Mouse (Mus musculus): ENCODE results near the gene Mettl26. TPM values are rescaled to one million over a fixed set of nuclear protein-coding genes. Genes with fewer than 3 reads are reported as not detected.

Gene Mettl26
- 60.7 and 67.0 TPM in 2 replicates for polyA plus RNA-seq (2012; ENCODE audit: low replicate concordance)

GRCm38 (mm10) chr17:25874721-25875170 is at the start of gene Mettl26:
TSS of gene Mettl26 (plus strand) at chr17:25875074.

GRCm38 (mm10) chr17:25828712-25829557 is 45.9 kb upstream of the Mettl26 start, which contains the start of gene Jmjd8:
TSS of gene Jmjd8 (plus strand) at chr17:25828867.

GRCm38 (mm10) chr17:25833291-25833663 is 41.6 kb upstream of the Mettl26 start, which contains the start of gene Stub1:
TSS of gene Stub1 (minus strand) at chr17:25833404.

GRCm38 (mm10) chr17:25837076-25837410 is 37.8 kb upstream of the Mettl26 start, which contains the start of gene Rhbdl1:
TSS of gene Rhbdl1 (minus strand) at chr17:25837295.

GRCm38 (mm10) chr17:25841117-25841880 is 33.6 kb upstream of the Mettl26 start, which contains the start of gene Gm20683:
TSS of gene Gm20683 (minus strand) at chr17:25841763.

GRCm38 (mm10) chr17:25844396-25844901 is 30.4 kb upstream of the Mettl26 start, which contains the start of gene Rhot2:
TSS of gene Rhot2 (minus strand) at chr17:25844851.

GRCm38 (mm10) chr17:25860832-25861703 is 13.8 kb upstream of the Mettl26 start, which contains the start of gene Wdr90:
TSS of gene Wdr90 (minus strand) at chr17:25861501.

GRCm38 (mm10) chr17:25868601-25869191 is 6.2 kb upstream of the Mettl26 start, which contains the start of gene Mcrip2:
TSS of gene Mcrip2 (minus strand) at chr17:25868764.

GRCm38 (mm10) chr17:25880196-25880910 is 5.5 kb downstream of the Mettl26 start, which contains the start of gene Wfikkn1:
TSS of gene Wfikkn1 (minus strand) at chr17:25880858.

GRCm38 (mm10) chr17:25919144-25919785 is 44.4 kb downstream of the Mettl26 start, which contains the start of gene Rab40c:
TSS of gene Rab40c (minus strand) at chr17:25919727.

Other genes with a start within 250 kb of the Mettl26 start
- not detected in 2 replicates for gene Gng13, start 157.9 kb upstream of the Mettl26 start, polyA plus RNA-seq (2012; ENCODE audit: low replicate concordance)
- gene Chtf18, start 147.7 kb upstream of the Mettl26 start, polyA plus RNA-seq (2012; ENCODE audit: low replicate concordance): 57.7 and 72.3 TPM in 2 replicates
- gene Rpusd1, start 147.4 kb upstream of the Mettl26 start, polyA plus RNA-seq (2012; ENCODE audit: low replicate concordance): 64.2 and 71.2 TPM in 2 replicates
- not detected in 2 replicates for gene Mslnl, start 139.0 kb upstream of the Mettl26 start, polyA plus RNA-seq (2012; ENCODE audit: low replicate concordance)
- 0.22 and 0.53 TPM in 2 replicates for gene Msln, start 120.7 kb upstream of the Mettl26 start, polyA plus RNA-seq (2012; ENCODE audit: low replicate concordance)
- gene Narfl, start 101.3 kb upstream of the Mettl26 start, polyA plus RNA-seq (2012; ENCODE audit: low replicate concordance): 11.2 and 16.9 TPM in 2 replicates
- 11.2 and 11.4 TPM in 2 replicates for gene Haghl, start 89.4 kb upstream of the Mettl26 start, polyA plus RNA-seq (2012; ENCODE audit: low replicate concordance)
- gene Ccdc78, start 88.5 kb upstream of the Mettl26 start, polyA plus RNA-seq (2012; ENCODE audit: low replicate concordance): not detected in 2 replicates
- gene Fam173a, start 82.2 kb upstream of the Mettl26 start, polyA plus RNA-seq (2012; ENCODE audit: low replicate concordance): 9.0 and 19.8 TPM in 2 replicates
- not detected in 2 replicates for gene AC134908.4, start 79.4 kb upstream of the Mettl26 start, polyA plus RNA-seq (2012; ENCODE audit: low replicate concordance)
- 158 and 177 TPM in 2 replicates for gene Metrn, start 77.9 kb upstream of the Mettl26 start, polyA plus RNA-seq (2012; ENCODE audit: low replicate concordance)
- gene Fbxl16, start 66.0 kb upstream of the Mettl26 start, polyA plus RNA-seq (2012; ENCODE audit: low replicate concordance): 0.28 and 0.61 TPM in 2 replicates
- gene Wdr24, start 51.4 kb upstream of the Mettl26 start, polyA plus RNA-seq (2012; ENCODE audit: low replicate concordance): 2.6 and 13.2 TPM in 2 replicates
- gene Jmjd8, start 46.2 kb upstream of the Mettl26 start, polyA plus RNA-seq (2012; ENCODE audit: low replicate concordance): 2.6 and 6.8 TPM in 2 replicates
- 52.2 and 64.9 TPM in 2 replicates for gene Stub1, start 41.7 kb upstream of the Mettl26 start, polyA plus RNA-seq (2012; ENCODE audit: low replicate concordance)
- gene Rhbdl1, start 37.8 kb upstream of the Mettl26 start, polyA plus RNA-seq (2012; ENCODE audit: low replicate concordance): 2.4 and 3.7 TPM in 2 replicates
- 12.7 and 16.5 TPM in 2 replicates for gene Gm20683, start 33.3 kb upstream of the Mettl26 start, polyA plus RNA-seq (2012; ENCODE audit: low replicate concordance)
- 134 and 279 TPM in 2 replicates for gene Rhot2, start 30.2 kb upstream of the Mettl26 start, polyA plus RNA-seq (2012; ENCODE audit: low replicate concordance)
- 22.8 and 33.0 TPM in 2 replicates for gene Wdr90, start 13.6 kb upstream of the Mettl26 start, polyA plus RNA-seq (2012; ENCODE audit: low replicate concordance)
- gene Mcrip2, start 6.3 kb upstream of the Mettl26 start, polyA plus RNA-seq (2012; ENCODE audit: low replicate concordance): 164 and 319 TPM in 2 replicates
- gene Wfikkn1, start 5.8 kb downstream of the Mettl26 start, polyA plus RNA-seq (2012; ENCODE audit: low replicate concordance): 1.4 and 1.7 TPM in 2 replicates
- 12.5 and 13.4 TPM in 2 replicates for gene Rab40c, start 44.7 kb downstream of the Mettl26 start, polyA plus RNA-seq (2012; ENCODE audit: low replicate concordance)
- gene Pigq, start 69.9 kb downstream of the Mettl26 start, polyA plus RNA-seq (2012; ENCODE audit: low replicate concordance): 354 and 1,450 TPM in 2 replicates
- gene Nhlrc4, start 69.9 kb downstream of the Mettl26 start, polyA plus RNA-seq (2012; ENCODE audit: low replicate concordance): 0.28 and 3.2 TPM in 2 replicates
- gene A930017K11Rik, start 77.5 kb downstream of the Mettl26 start, polyA plus RNA-seq (2012; ENCODE audit: low replicate concordance): 0.09 TPM in 1 of 2 replicates, not detected in the other
- gene Capn15, start 110.7 kb downstream of the Mettl26 start, polyA plus RNA-seq (2012; ENCODE audit: low replicate concordance): 78.7 and 121 TPM in 2 replicates
- 4.8 and 7.2 TPM in 2 replicates for gene Rab11fip3, start 194.5 kb downstream of the Mettl26 start, polyA plus RNA-seq (2012; ENCODE audit: low replicate concordance)
- 0.11 and 0.89 TPM in 2 replicates for gene Decr2, start 215.3 kb downstream of the Mettl26 start, polyA plus RNA-seq (2012; ENCODE audit: low replicate concordance)
- 55.7 and 62.6 TPM in 2 replicates for gene Nme4, start 220.5 kb downstream of the Mettl26 start, polyA plus RNA-seq (2012; ENCODE audit: low replicate concordance)
- gene Tmem8, start 238.2 kb downstream of the Mettl26 start, polyA plus RNA-seq (2012; ENCODE audit: low replicate concordance): 5.9 and 15.9 TPM in 2 replicates
- gene Mrpl28, start 248.4 kb downstream of the Mettl26 start, polyA plus RNA-seq (2012; ENCODE audit: low replicate concordance): 112 and 181 TPM in 2 replicates

Measured in leukemia stem cell, adult 10-12 weeks (primary cell).